Mouse (Mus musculus) liver, adult 2 months (tissue): ENCODE measurements around the gene Irf1. TPM values are rescaled to one million over a fixed set of nuclear protein-coding genes. Genes with fewer than 3 reads are reported as not detected.

Experiments used
- DNase-seq: peaks from one replicate; pipeline ENCODE4 v3.0.0-alpha.2; 2011; ENCODE audit warnings: low read depth, low spot score; ENCODE audit errors: extremely low read depth
- H3K27ac ChIP-seq: fragments of 200-500 bp; replicated peaks from 2 replicates; pipeline ENCODE4 v1.5.1; 2012; ENCODE audit warnings: low read depth, mild to moderate bottlenecking, control low read depth, inconsistent platforms, low read length; ENCODE audit not compliant: insufficient read depth
- H3K27me3 ChIP-seq: fragments of 200-500 bp; 2 replicates; pipeline ENCODE4 v1.6.1; 2012; ENCODE audit warnings: mild to moderate bottlenecking, moderate library complexity, low read length, inconsistent platforms; ENCODE audit not compliant: control insufficient read depth, insufficient read depth
- H3K36me3 ChIP-seq: fragments of 200-500 bp; 2 replicates; pipeline ENCODE4 v1.6.1; 2012; ENCODE audit warnings: low read length, inconsistent platforms; ENCODE audit not compliant: control insufficient read depth, insufficient read depth
- H3K4me1 ChIP-seq: fragments of 200-500 bp; 2 replicates; pipeline ENCODE4 v1.6.1; 2011; ENCODE audit warnings: low read length; ENCODE audit not compliant: control insufficient read depth, insufficient read depth
- H3K4me3 ChIP-seq: fragments of 200-500 bp; 2 replicates; pipeline ENCODE4 v1.5.1; 2011; ENCODE audit warnings: low read depth, mild to moderate bottlenecking, control low read depth, low read length, moderate library complexity; ENCODE audit not compliant: insufficient read depth
- H3K79me2 ChIP-seq: fragments of 200-500 bp; 2 replicates; pipeline ENCODE4 v1.6.1; 2012; ENCODE audit warnings: inconsistent platforms, mild to moderate bottlenecking, low read length, moderate library complexity; ENCODE audit not compliant: control insufficient read depth, insufficient read depth
- H3K9ac ChIP-seq: fragments of 200-500 bp; 2 replicates; pipeline ENCODE4 v1.6.1; 2012; ENCODE audit warnings: low read depth, mild to moderate bottlenecking, control low read depth, inconsistent platforms, low read length
- CTCF ChIP-seq: fragments of 200-500 bp; IDR thresholded peaks from 2 replicates; pipeline ENCODE4 v1.5.1; 2011; ENCODE audit warnings: low read depth, low read length, control low read depth
- POLR2A ChIP-seq: fragments of 200-500 bp; IDR thresholded peaks from 2 replicates; pipeline ENCODE4 v1.6.1; 2011; ENCODE audit warnings: low read length, control low read depth; ENCODE audit not compliant: insufficient read depth; ENCODE audit errors: extremely low read depth
- WGBS: fragments of 180-500 bp; shearing (Covaris S2); methylation state at CpG from one replicate; pipeline ENCODE4 v1.1.7; 2018; 5-methylcytosine and 5-hydroxymethylcytosine counted together
- polyA plus RNA-seq: library from polyadenylated mRNA; depleted of rRNA; stranded (reverse); fragments of >200 nt; gene quantifications from 2 replicates; pipeline ENCODE4 v1.2.3, GENCODE M21; 2012
- total RNA-seq: library from RNA; depleted of rRNA; stranded (reverse); fragments of >200 nt; gene quantifications from 2 replicates; pipeline ENCODE4 v1.2.3, GENCODE M21; 2014

The Irf1 gene
- total and polyA plus RNA-seq, 2 experiments = 27.9 to 44.2 TPM

GRCm38 (mm10) chr11:53803093-53803492 lies 33.3 kb downstream of the Irf1 start:
- no peak for DNase-seq
- H3K4me1 ChIP-seq = peaks cover 13% of the 10 kb centered on the region
- no peak overlapping the region for H3K27ac ChIP-seq

GRCm38 (mm10) chr11:53803494-53803893 lies 33.7 kb downstream of the Irf1 start:
- Histone ChIP-seq H3K27me3 (no peaks in the 10 kb centered on the region), H3K9ac (no peak overlapping the region), H3K4me3 (no peak overlapping the region), H3K4me1 (peaks cover 10% of the 10 kb centered on the region), H3K27ac (no peak overlapping the region), H3K79me2 (no peaks in the 10 kb centered on the region), H3K36me3 (no peaks in the 10 kb centered on the region)
- DNase-seq = no peak
- WGBS = 87% methylated on average over 6 of the region's 6 CpGs
- TF ChIP-seq POLR2A = no peak
- TF ChIP-seq CTCF = no peak

More at GRCm38 (mm10) chr11:53803093-53803492, 33.3 kb downstream of the Irf1 start:
- H3K36me3 ChIP-seq = no peaks in the 10 kb centered on the region
- no peak overlapping the region for H3K4me3 ChIP-seq
- no peak overlapping the region for H3K9ac ChIP-seq
- 81% methylated on average over 12 of the region's 12 CpGs for WGBS
- H3K79me2 ChIP-seq = no peaks in the 10 kb centered on the region
- no peaks in the 10 kb centered on the region for H3K27me3 ChIP-seq
- no peak for TF ChIP-seq CTCF

GRCm38 (mm10) chr11:53804569-53805344 lies 34.9 kb downstream of the Irf1 start:
- Histone ChIP-seq H3K4me1 (peaks cover 10% of the 10 kb centered on the region), H3K9ac (no peak overlapping the region), H3K27me3 (no peaks in the 10 kb centered on the region), H3K36me3 (no peaks in the 10 kb centered on the region), H3K79me2 (no peaks in the 10 kb centered on the region), H3K27ac (no peak overlapping the region), H3K4me3 (no peak overlapping the region)
- no peak for TF ChIP-seq POLR2A
- no peak for TF ChIP-seq CTCF
- no peak for DNase-seq
- WGBS = 93% methylated on average over 14 of the region's 14 CpGs

GRCm38 (mm10) chr11:53805786-53806185 lies 36.0 kb downstream of the Irf1 start:
- H3K27me3 ChIP-seq = no peaks in the 10 kb centered on the region
- H3K79me2 ChIP-seq = no peaks in the 10 kb centered on the region
- 14% methylated on average over 9 of the region's 9 CpGs for WGBS
- H3K36me3 ChIP-seq = no peaks in the 10 kb centered on the region
- H3K9ac ChIP-seq = peak overlapping the region; percentile 45
- DNase-seq = peak; percentile 94
- TF ChIP-seq CTCF (no peak), POLR2A (no peak)
- H3K4me1 ChIP-seq = peaks cover 10% of the 10 kb centered on the region
- no peak overlapping the region for H3K4me3 ChIP-seq
- peak overlapping the region; percentile 84 for H3K27ac ChIP-seq

- H3K4me1 ChIP-seq = peaks cover 8% of the 10 kb centered on the region
- no peak overlapping the region for H3K9ac ChIP-seq
- H3K4me3 ChIP-seq = no peak overlapping the region
- no peak for DNase-seq
- H3K79me2 ChIP-seq = no peaks in the 10 kb centered on the region
- WGBS = 71% methylated on average over 5 of the region's 5 CpGs
- 0 out of 2 replicates have a peak overlapping the region, but pooled peaks have one; percentile 16 for H3K27ac ChIP-seq
- H3K36me3 ChIP-seq = no peaks in the 10 kb centered on the region
- H3K27me3 ChIP-seq = no peaks in the 10 kb centered on the region
- TF ChIP-seq CTCF = no peak
- TF ChIP-seq POLR2A = no peak
These were observed 39.5 kb downstream of the Irf1 start for GRCm38 (mm10) chr11:53809354-53809753.

- peaks cover 8% of the 10 kb centered on the region for H3K4me1 ChIP-seq
- WGBS = 76% methylated on average over 5 of the region's 5 CpGs
These were observed 40.3 kb downstream of the Irf1 start for GRCm38 (mm10) chr11:53810156-53810555.

More at GRCm38 (mm10) chr11:53810156-53810555, 40.3 kb downstream of the Irf1 start:
- H3K27me3 ChIP-seq = no peaks in the 10 kb centered on the region
- no peak overlapping the region for H3K27ac ChIP-seq
- no peaks in the 10 kb centered on the region for H3K36me3 ChIP-seq
- no peak for TF ChIP-seq CTCF
- no peak for TF ChIP-seq POLR2A
- no peak overlapping the region for H3K9ac ChIP-seq
- H3K79me2 ChIP-seq = no peaks in the 10 kb centered on the region
- no peak for DNase-seq
- H3K4me3 ChIP-seq = no peak overlapping the region
